Mouse (Mus musculus) spleen, adult 2 months (tissue): ENCODE results near the gene Serpinb9c. TPM values are rescaled to one million over a fixed set of nuclear protein-coding genes. Genes with fewer than 3 reads are reported as not detected.
"Not testable (repeated sequence)": the region's sequence is repeated elsewhere in the genome, so short reads cannot be mapped to it uniquely, and the experiment has no call there.

Experiments
- DNase-seq, 2 experiments: peaks; one replicate each; pipeline versions ENCODE4 v3.0.0 to v3.0.0-alpha.2; 2012 to 2021; ENCODE audit warnings: low spot score in 2 of 2, low read depth in 1 of 2
- H3K27ac ChIP-seq: fragments of 200-500 bp; 2 replicates; pipeline ENCODE4 v1.5.1; 2012; ENCODE audit warnings: low read length, inconsistent platforms; ENCODE audit not compliant: insufficient read depth
- H3K27me3 ChIP-seq: fragments of 200-500 bp; 2 replicates; pipeline ENCODE4 v1.6.1; 2012; ENCODE audit warnings: mild to moderate bottlenecking, moderate library complexity, low read length, inconsistent platforms; ENCODE audit not compliant: control insufficient read depth, insufficient read depth
- H3K36me3 ChIP-seq: fragments of 200-500 bp; 2 replicates; pipeline ENCODE4 v1.6.1; 2012; ENCODE audit warnings: mild to moderate bottlenecking, low read length, inconsistent platforms; ENCODE audit not compliant: control insufficient read depth, insufficient read depth
- H3K4me1 ChIP-seq: fragments of 200-500 bp; 2 replicates; pipeline ENCODE4 v1.6.1; 2011; ENCODE audit warnings: inconsistent platforms; ENCODE audit not compliant: control insufficient read depth, insufficient read depth, insufficient read length
- H3K4me3 ChIP-seq: fragments of 200-500 bp; 2 replicates; pipeline ENCODE4 v1.5.1; 2011; ENCODE audit warnings: mild to moderate bottlenecking, inconsistent platforms; ENCODE audit not compliant: insufficient read depth, insufficient read length; ENCODE audit errors: extremely low read depth
- CTCF ChIP-seq: fragments of 200-500 bp; IDR thresholded peaks from 2 replicates; pipeline ENCODE4 v1.5.1; 2011; ENCODE audit warnings: mild to moderate bottlenecking, inconsistent platforms; ENCODE audit not compliant: insufficient read depth, insufficient read length, insufficient replicate concordance; ENCODE audit errors: extremely low read depth
- POLR2A ChIP-seq: fragments of 200-500 bp; IDR thresholded peaks from 2 replicates; pipeline ENCODE4 v1.6.1; 2011; ENCODE audit warnings: low read depth, low read length, inconsistent platforms
- WGBS: fragments of 180-500 bp; shearing (Covaris S2); methylation state at CpG from one replicate; pipeline ENCODE4 v1.1.7; 2018; 5-methylcytosine and 5-hydroxymethylcytosine counted together
- polyA plus RNA-seq: library from polyadenylated mRNA; depleted of rRNA; stranded (reverse); fragments of >200 nt; gene quantifications from 2 replicates; pipeline ENCODE4 v1.2.3, GENCODE M21; 2012; rRNA removed

The Serpinb9c gene
- polyA plus RNA-seq, result not detected in 2 replicates

GRCm38 (mm10) chr13:33159642-33160041 lies at the start of gene Serpinb9c:
TSS of gene Serpinb9c (minus strand) at chr13:33159742.
- no peak for TF ChIP-seq CTCF
- no peak for TF ChIP-seq POLR2A
- Histone ChIP-seq H3K27me3 (no peaks in the 10 kb centered on the region), H3K4me3 (no peak within 1 kb of the TSS), H3K27ac (no peak within 1 kb of the TSS), H3K36me3 (no peaks in the 10 kb centered on the region), H3K4me1 (no peaks in the 10 kb centered on the region)
- WGBS, result 72% methylated on average over 4 of the region's 4 CpGs
- DNase-seq, result no peak

GRCm38 (mm10) chr13:33199740-33200139 lies 40.2 kb upstream of the Serpinb9c start:
- TF ChIP-seq CTCF, result no peak
- TF ChIP-seq POLR2A, result no peak
- Histone ChIP-seq H3K4me3 (no peak overlapping the region), H3K4me1 (no peaks in the 10 kb centered on the region), H3K36me3 (no peaks in the 10 kb centered on the region), H3K27me3 (no peaks in the 10 kb centered on the region), H3K27ac (no peak overlapping the region)
- DNase-seq, result no peak
- WGBS, result 64% methylated on average over 2 of the region's 2 CpGs

- WGBS, result 88% methylated on average over 5 of the region's 5 CpGs
- Histone ChIP-seq H3K27me3 (no peaks in the 10 kb centered on the region), H3K4me1 (no peaks in the 10 kb centered on the region), H3K27ac (no peak within 1 kb of the TSS), H3K36me3 (no peaks in the 10 kb centered on the region), H3K4me3 (no peak within 1 kb of the TSS)
- no peak for TF ChIP-seq CTCF
- no peak for DNase-seq
Measured at GRCm38 (mm10) chr13:33192659-33193058, 33.1 kb upstream of the Serpinb9c start, which contains the start of gene Serpinb9d. TSS of gene Serpinb9d (plus strand) at chr13:33192959.

- H3K27ac ChIP-seq, H3K4me3 ChIP-seq, H3K27me3 ChIP-seq, H3K4me1 ChIP-seq, DNase-seq, H3K36me3 ChIP-seq: not testable (repeated sequence)
- 79% methylated on average over 1 of the region's 1 CpGs for WGBS
Measured at GRCm38 (mm10) chr13:33190486-33190885, 30.9 kb upstream of the Serpinb9c start.

GRCm38 (mm10) chr13:33141435-33141834 lies 18.1 kb downstream of the Serpinb9c start:
- H3K4me3 ChIP-seq, result no peak overlapping the region
- DNase-seq, result no peak
- WGBS, result 70% methylated on average over 3 of the region's 3 CpGs
- no peak overlapping the region for H3K27ac ChIP-seq
- H3K36me3 ChIP-seq, result no peaks in the 10 kb centered on the region
- no peaks in the 10 kb centered on the region for H3K27me3 ChIP-seq
- H3K4me1 ChIP-seq, result no peaks in the 10 kb centered on the region
- TF ChIP-seq POLR2A (no peak), CTCF (no peak)

GRCm38 (mm10) chr13:33137717-33138116 lies 21.8 kb downstream of the Serpinb9c start:
- WGBS, result 80% methylated on average over 2 of the region's 2 CpGs
- no peak overlapping the region for H3K27ac ChIP-seq
- no peak overlapping the region for H3K4me3 ChIP-seq
- no peaks in the 10 kb centered on the region for H3K36me3 ChIP-seq
- no peaks in the 10 kb centered on the region for H3K27me3 ChIP-seq
- no peak for DNase-seq
- TF ChIP-seq POLR2A, result no peak
- TF ChIP-seq CTCF, result no peak
- no peaks in the 10 kb centered on the region for H3K4me1 ChIP-seq

GRCm38 (mm10) chr13:33113054-33113453 lies 46.5 kb downstream of the Serpinb9c start:
- Histone ChIP-seq H3K36me3 (no peaks in the 10 kb centered on the region), H3K27me3 (no peaks in the 10 kb centered on the region), H3K4me1 (no peaks in the 10 kb centered on the region), H3K4me3 (no peak overlapping the region), H3K27ac (no peak overlapping the region)
- no peak for DNase-seq
- TF ChIP-seq POLR2A (no peak), CTCF (no peak)
- whole genome bisulfite sequencing, result 16% methylated on average over 3 of the region's 3 CpGs
